Mouse (Mus musculus): ENCODE results near the gene 1700109H08Rik. TPM values are rescaled to one million over a fixed set of nuclear protein-coding genes. Genes with fewer than 3 reads are reported as not detected.
A peak's percentile ranks its signal among the peaks of the same experiment; 100 is the strongest.
"Not testable (repeated sequence)": the region's sequence is repeated elsewhere in the genome, so short reads cannot be mapped to it uniquely, and the experiment has no call there.

The 1700109H08Rik gene
- polyA plus RNA-seq, 1 experiment from 2014 or later = 3.0 TPM

GRCm38 (mm10) chr5:3607114-3607513 lies 35.7 kb downstream of the 1700109H08Rik start:
- H3K36me3 ChIP-seq = peaks cover 59% of the 10 kb centered on the region

GRCm38 (mm10) chr5:3609241-3609640 lies 37.9 kb downstream of the 1700109H08Rik start:
- Histone ChIP-seq H3K4me1 (no peaks in the 10 kb centered on the region), H3K36me3 (peaks cover 62% of the 10 kb centered on the region), H3K9ac (no peak overlapping the region), H3K4me2 (no peak overlapping the region), H3K4me3 (replicated peaks) (no peak overlapping the region), H3K9me3 (replicated peaks) (no peaks in the 10 kb centered on the region), H3K27me3 (no peaks in the 10 kb centered on the region), H3K27ac (no peak overlapping the region)
- no peak for ATAC-seq (replicated peaks; ENCODE audit: low FRiP score)
- 91% methylated on average over 7 of the region's 7 CpGs for WGBS

More at GRCm38 (mm10) chr5:3607114-3607513, 35.7 kb downstream of the 1700109H08Rik start:
- ATAC-seq (replicated peaks; ENCODE audit: low FRiP score) = no peak
- 94% methylated on average over 9 of the region's 9 CpGs for WGBS
- H3K9ac ChIP-seq = no peak overlapping the region
- H3K9me3 ChIP-seq (replicated peaks) = no peaks in the 10 kb centered on the region
- H3K4me3 ChIP-seq (replicated peaks) = no peak overlapping the region
- no peak overlapping the region for H3K27ac ChIP-seq
- H3K4me1 ChIP-seq = no peaks in the 10 kb centered on the region
- no peaks in the 10 kb centered on the region for H3K27me3 ChIP-seq
- no peak overlapping the region for H3K4me2 ChIP-seq

GRCm38 (mm10) chr5:3611835-3612234 lies 40.5 kb downstream of the 1700109H08Rik start:
- H3K9ac ChIP-seq; H3K27me3 ChIP-seq; H3K27ac ChIP-seq; H3K4me3 ChIP-seq (replicated peaks); H3K9me3 ChIP-seq (replicated peaks); ATAC-seq (replicated peaks; ENCODE audit: low FRiP score); H3K4me1 ChIP-seq; H3K4me2 ChIP-seq: not testable (repeated sequence)
- 94% methylated on average over 2 of the region's 2 CpGs for WGBS
- peaks cover 56% of the 10 kb centered on the region for H3K36me3 ChIP-seq

GRCm38 (mm10) chr5:3620486-3620885 lies 49.1 kb downstream of the 1700109H08Rik start:
- Histone ChIP-seq H3K36me3 (peaks cover 63% of the 10 kb centered on the region), H3K4me3 (replicated peaks) (no peak overlapping the region), H3K27me3 (no peaks in the 10 kb centered on the region), H3K27ac (no peak overlapping the region), H3K9ac (no peak overlapping the region), H3K9me3 (replicated peaks) (no peaks in the 10 kb centered on the region), H3K4me2 (no peak overlapping the region), H3K4me1 (no peaks in the 10 kb centered on the region)
- 85% methylated on average over 7 of the region's 7 CpGs for WGBS
- ATAC-seq (replicated peaks; ENCODE audit: low FRiP score) = no peak

GRCm38 (mm10) chr5:3630055-3630454 lies 58.7 kb downstream of the 1700109H08Rik start:
- no peak overlapping the region for H3K4me3 ChIP-seq (replicated peaks)
- H3K27ac ChIP-seq = no peak overlapping the region
- H3K4me2 ChIP-seq = no peak overlapping the region
- H3K36me3 ChIP-seq = peaks cover 52% of the 10 kb centered on the region
- H3K9me3 ChIP-seq (replicated peaks) = no peaks in the 10 kb centered on the region
- H3K4me1 ChIP-seq = no peaks in the 10 kb centered on the region
- no peaks in the 10 kb centered on the region for H3K27me3 ChIP-seq
- no peak overlapping the region for H3K9ac ChIP-seq
- 89% methylated on average over 5 of the region's 5 CpGs for WGBS
- ATAC-seq (replicated peaks; ENCODE audit: low FRiP score) = no peak

GRCm38 (mm10) chr5:3631512-3632271 lies 60.3 kb downstream of the 1700109H08Rik start:
- ATAC-seq (replicated peaks; ENCODE audit: low FRiP score) = peak; percentile 81
- no peak overlapping the region for H3K9ac ChIP-seq
- WGBS = 47% methylated on average over 16 of the region's 16 CpGs
- H3K27ac ChIP-seq = no peak overlapping the region
- H3K4me3 ChIP-seq (replicated peaks) = no peak overlapping the region
- no peaks in the 10 kb centered on the region for H3K4me1 ChIP-seq
- H3K9me3 ChIP-seq (replicated peaks) = no peaks in the 10 kb centered on the region
- H3K4me2 ChIP-seq = no peak overlapping the region
- peaks cover 51% of the 10 kb centered on the region for H3K36me3 ChIP-seq
- no peaks in the 10 kb centered on the region for H3K27me3 ChIP-seq

- Histone ChIP-seq H3K4me2 (no peak overlapping the region), H3K36me3 (peaks cover 45% of the 10 kb centered on the region), H3K27ac (no peak overlapping the region), H3K4me3 (replicated peaks) (no peak overlapping the region), H3K4me1 (no peaks in the 10 kb centered on the region), H3K9ac (no peak overlapping the region), H3K9me3 (replicated peaks) (no peaks in the 10 kb centered on the region), H3K27me3 (no peaks in the 10 kb centered on the region)
- 75% methylated on average over 5 of the region's 5 CpGs for WGBS
- no peak for ATAC-seq (replicated peaks; ENCODE audit: low FRiP score)
Measured at GRCm38 (mm10) chr5:3632285-3632684, 60.9 kb downstream of the 1700109H08Rik start.

- Histone ChIP-seq H3K9me3 (replicated peaks) (no peaks in the 10 kb centered on the region), H3K9ac (no peak overlapping the region), H3K4me2 (no peak overlapping the region), H3K36me3 (peaks cover 45% of the 10 kb centered on the region), H3K27ac (no peak overlapping the region), H3K27me3 (no peaks in the 10 kb centered on the region), H3K4me1 (no peaks in the 10 kb centered on the region), H3K4me3 (replicated peaks) (no peak overlapping the region)
- no peak for ATAC-seq (replicated peaks; ENCODE audit: low FRiP score)
- WGBS = 92% methylated on average over 13 of the region's 13 CpGs
Measured at GRCm38 (mm10) chr5:3633315-3633714, 61.9 kb downstream of the 1700109H08Rik start.

GRCm38 (mm10) chr5:3633951-3634350 lies 62.6 kb downstream of the 1700109H08Rik start:
- Histone ChIP-seq H3K36me3 (peaks cover 45% of the 10 kb centered on the region), H3K4me2 (no peak overlapping the region), H3K4me1 (no peaks in the 10 kb centered on the region), H3K27ac (no peak overlapping the region), H3K4me3 (replicated peaks) (no peak overlapping the region), H3K27me3 (no peaks in the 10 kb centered on the region), H3K9me3 (replicated peaks) (no peaks in the 10 kb centered on the region), H3K9ac (no peak overlapping the region)
- 73% methylated on average over 4 of the region's 4 CpGs for WGBS
- ATAC-seq (replicated peaks; ENCODE audit: low FRiP score) = no peak

Other genes starting within 250 kb of the 1700109H08Rik start
- gene Cdk6, start 230.1 kb upstream of the 1700109H08Rik start, polyA plus RNA-seq (2015; fragmentation: Nextera tagmentation; extraction: Ambion mirVana) = 21.0 and 22.3 TPM in 2 replicates
- gene Fam133b, start 27.7 kb upstream of the 1700109H08Rik start, polyA plus RNA-seq (2015; fragmentation: Nextera tagmentation; extraction: Ambion mirVana) = 31.4 and 31.6 TPM in 2 replicates
- 16.8 and 18.3 TPM in 2 replicates for gene Pex1, start 24.5 kb downstream of the 1700109H08Rik start, polyA plus RNA-seq (2015; fragmentation: Nextera tagmentation; extraction: Ambion mirVana)
- 14.1 and 15.1 TPM in 2 replicates for gene Rbm48, start 25.0 kb downstream of the 1700109H08Rik start, polyA plus RNA-seq (2015; fragmentation: Nextera tagmentation; extraction: Ambion mirVana)
- not detected in 2 replicates for gene Tmbim7, start 79.6 kb downstream of the 1700109H08Rik start, polyA plus RNA-seq (2015; fragmentation: Nextera tagmentation; extraction: Ambion mirVana)
- 71.5 and 73.3 TPM in 2 replicates for gene Gatad1, start 85.6 kb downstream of the 1700109H08Rik start, polyA plus RNA-seq (2015; fragmentation: Nextera tagmentation; extraction: Ambion mirVana)
- 11.9 and 12.3 TPM in 2 replicates for gene Ankib1, start 231.4 kb downstream of the 1700109H08Rik start, polyA plus RNA-seq (2015; fragmentation: Nextera tagmentation; extraction: Ambion mirVana)
- 47.6 and 48.8 TPM in 2 replicates for gene Krit1, start 231.6 kb downstream of the 1700109H08Rik start, polyA plus RNA-seq (2015; fragmentation: Nextera tagmentation; extraction: Ambion mirVana)

All from kidney, embryonic 15.5 days (tissue).